Mouse (Mus musculus): Measurements from ENCODE around the gene Maco1. TPM values are rescaled to one million over a fixed set of nuclear protein-coding genes. Genes with fewer than 3 reads are reported as not detected.
"Not testable (repeated sequence)": the region's sequence is repeated elsewhere in the genome, so short reads cannot be mapped to it uniquely, and the experiment has no call there.

Maco1 gene
- polyA plus RNA-seq, 1 experiment, result 8.1 TPM

- Histone ChIP-seq H3K4me1 (ENCODE audit: control insufficient read depth, insufficient read depth, insufficient read length, low read length) (peaks cover 1% of the 10 kb centered on the region; the same call in 1 of the 2 replicates), H3K4me3 (ENCODE audit: low read depth, low read length) (no peak overlapping the region), H3K27ac (ENCODE audit: insufficient read depth, low read depth, low read length) (no peak overlapping the region), H3K36me3 (ENCODE audit: control insufficient read depth, insufficient read depth, low read length) (peaks cover 2% of the 10 kb centered on the region; the same call in 1 of the 2 replicates), H3K27me3 (ENCODE audit: control insufficient read depth, insufficient read depth, low read length) (no peaks in the 10 kb centered on the region)
- TF ChIP-seq POLR2A (IDR thresholded peaks at IDR 0.05; ENCODE audit: low read depth, low read length), result no peak
- TF ChIP-seq CTCF (IDR thresholded peaks at IDR 0.05; ENCODE audit: extremely low read depth, insufficient read length, insufficient replicate concordance, low read depth, low read length), result no peak
- WGBS, result 79% methylated on average over 1 of the region's 1 CpGs
Measured at GRCm38 (mm10) chr4:134838221-134838620, 14.9 kb downstream of the Maco1 start.

- TF ChIP-seq POLR2A (IDR thresholded peaks at IDR 0.05; ENCODE audit: low read depth, low read length), result no peak
- no peak for TF ChIP-seq CTCF (IDR thresholded peaks at IDR 0.05; ENCODE audit: extremely low read depth, insufficient read length, insufficient replicate concordance, low read depth, low read length)
- Histone ChIP-seq H3K36me3 (ENCODE audit: control insufficient read depth, insufficient read depth, low read length) (peaks cover 11% of the 10 kb centered on the region), H3K27me3 (ENCODE audit: control insufficient read depth, insufficient read depth, low read length) (no peaks in the 10 kb centered on the region), H3K4me1 (ENCODE audit: control insufficient read depth, insufficient read depth, insufficient read length, low read length) (no peaks in the 10 kb centered on the region), H3K27ac (ENCODE audit: insufficient read depth, low read depth, low read length) (no peak overlapping the region), H3K4me3 (ENCODE audit: low read depth, low read length) (no peak overlapping the region)
- 89% methylated on average over 4 of the region's 4 CpGs for WGBS
Measured at GRCm38 (mm10) chr4:134835486-134835885, 17.7 kb downstream of the Maco1 start.

- no peaks in the 10 kb centered on the region for H3K27me3 ChIP-seq (ENCODE audit: control insufficient read depth, insufficient read depth, low read length)
- H3K36me3 ChIP-seq (ENCODE audit: control insufficient read depth, insufficient read depth, low read length), result peaks cover 28% of the 10 kb centered on the region
- H3K4me1 ChIP-seq (ENCODE audit: control insufficient read depth, insufficient read depth, insufficient read length, low read length), result no peaks in the 10 kb centered on the region
- 93% methylated on average over 3 of the region's 3 CpGs for WGBS
- no peak overlapping the region for H3K27ac ChIP-seq (ENCODE audit: insufficient read depth, low read depth, low read length)
- H3K4me3 ChIP-seq (ENCODE audit: low read depth, low read length), result no peak overlapping the region
- TF ChIP-seq CTCF (IDR thresholded peaks at IDR 0.05; ENCODE audit: extremely low read depth, insufficient read length, insufficient replicate concordance, low read depth, low read length), result no peak
- no peak for TF ChIP-seq POLR2A (IDR thresholded peaks at IDR 0.05; ENCODE audit: low read depth, low read length)
Measured at GRCm38 (mm10) chr4:134831934-134832333, 21.2 kb downstream of the Maco1 start.

GRCm38 (mm10) chr4:134827806-134828205 is 25.3 kb downstream of the Maco1 start:
- no peaks in the 10 kb centered on the region for H3K4me1 ChIP-seq (ENCODE audit: control insufficient read depth, insufficient read depth, insufficient read length, low read length)
- peaks cover 31% of the 10 kb centered on the region for H3K36me3 ChIP-seq (ENCODE audit: control insufficient read depth, insufficient read depth, low read length)
- H3K27me3 ChIP-seq (ENCODE audit: control insufficient read depth, insufficient read depth, low read length), result no peaks in the 10 kb centered on the region
- TF ChIP-seq POLR2A (IDR thresholded peaks at IDR 0.05; ENCODE audit: low read depth, low read length), result no peak
- TF ChIP-seq CTCF (IDR thresholded peaks at IDR 0.05; ENCODE audit: extremely low read depth, insufficient read length, insufficient replicate concordance, low read depth, low read length), result no peak
- H3K4me3 ChIP-seq (ENCODE audit: low read depth, low read length), result no peak overlapping the region
- 80% methylated on average over 11 of the region's 11 CpGs for WGBS
- H3K27ac ChIP-seq (ENCODE audit: insufficient read depth, low read depth, low read length), result no peak overlapping the region

- Histone ChIP-seq H3K4me1 (ENCODE audit: control insufficient read depth, insufficient read depth, insufficient read length, low read length) (no peaks in the 10 kb centered on the region), H3K36me3 (ENCODE audit: control insufficient read depth, insufficient read depth, low read length) (peaks cover 27% of the 10 kb centered on the region), H3K27ac (ENCODE audit: insufficient read depth, low read depth, low read length) (no peak overlapping the region), H3K4me3 (ENCODE audit: low read depth, low read length) (no peak overlapping the region), H3K27me3 (ENCODE audit: control insufficient read depth, insufficient read depth, low read length) (no peaks in the 10 kb centered on the region)
- no peak for TF ChIP-seq CTCF (IDR thresholded peaks at IDR 0.05; ENCODE audit: extremely low read depth, insufficient read length, insufficient replicate concordance, low read depth, low read length)
- no peak for TF ChIP-seq POLR2A (IDR thresholded peaks at IDR 0.05; ENCODE audit: low read depth, low read length)
Measured at GRCm38 (mm10) chr4:134826348-134826747, 26.8 kb downstream of the Maco1 start.

- not testable (repeated sequence) for H3K27ac ChIP-seq (ENCODE audit: insufficient read depth, low read depth, low read length); H3K27me3 ChIP-seq (ENCODE audit: control insufficient read depth, insufficient read depth, low read length); H3K4me1 ChIP-seq (ENCODE audit: control insufficient read depth, insufficient read depth, insufficient read length, low read length); H3K4me3 ChIP-seq (ENCODE audit: low read depth, low read length)
- H3K36me3 ChIP-seq (ENCODE audit: control insufficient read depth, insufficient read depth, low read length), result peaks cover 25% of the 10 kb centered on the region
- 95% methylated on average over 11 of the region's 11 CpGs for WGBS
Measured at GRCm38 (mm10) chr4:134825864-134826263, 27.3 kb downstream of the Maco1 start.

- TF ChIP-seq POLR2A (IDR thresholded peaks at IDR 0.05; ENCODE audit: low read depth, low read length), result no peak
- TF ChIP-seq CTCF (IDR thresholded peaks at IDR 0.05; ENCODE audit: extremely low read depth, insufficient read length, insufficient replicate concordance, low read depth, low read length), result no peak
- H3K4me1 ChIP-seq (ENCODE audit: control insufficient read depth, insufficient read depth, insufficient read length, low read length), result no peaks in the 10 kb centered on the region
- no peaks in the 10 kb centered on the region for H3K27me3 ChIP-seq (ENCODE audit: control insufficient read depth, insufficient read depth, low read length)
- H3K36me3 ChIP-seq (ENCODE audit: control insufficient read depth, insufficient read depth, low read length), result peaks cover 19% of the 10 kb centered on the region
- no peak overlapping the region for H3K27ac ChIP-seq (ENCODE audit: insufficient read depth, low read depth, low read length)
- no peak overlapping the region for H3K4me3 ChIP-seq (ENCODE audit: low read depth, low read length)
- 45% methylated on average over 2 of the region's 2 CpGs for WGBS
Measured at GRCm38 (mm10) chr4:134823560-134823959, 29.6 kb downstream of the Maco1 start.

- Histone ChIP-seq H3K4me3 (ENCODE audit: low read depth, low read length) (no peak overlapping the region), H3K27me3 (ENCODE audit: control insufficient read depth, insufficient read depth, low read length) (no peaks in the 10 kb centered on the region), H3K36me3 (ENCODE audit: control insufficient read depth, insufficient read depth, low read length) (peaks cover 4% of the 10 kb centered on the region), H3K27ac (ENCODE audit: insufficient read depth, low read depth, low read length) (no peak overlapping the region), H3K4me1 (ENCODE audit: control insufficient read depth, insufficient read depth, insufficient read length, low read length) (no peaks in the 10 kb centered on the region)
- 63% methylated on average over 1 of the region's 1 CpGs for WGBS
- TF ChIP-seq POLR2A (IDR thresholded peaks at IDR 0.05; ENCODE audit: low read depth, low read length), result no peak
- TF ChIP-seq CTCF (IDR thresholded peaks at IDR 0.05; ENCODE audit: extremely low read depth, insufficient read length, insufficient replicate concordance, low read depth, low read length), result no peak
Measured at GRCm38 (mm10) chr4:134821061-134821460, 32.1 kb downstream of the Maco1 start.
